Mouse (Mus musculus): ENCODE results near the gene Nhlrc1.

- TF ChIP-seq CTCF (IDR thresholded peaks at IDR 0.05; ENCODE audit: borderline replicate concordance, insufficient read depth, low read length) (no peak), POLR2A (IDR thresholded peaks at IDR 0.05; ENCODE audit: low read depth, low read length) (no peak)
Observed at GRCm38 (mm10) chr13:46967308-46967707, 47.3 kb downstream of the Nhlrc1 start.
